Mouse (Mus musculus): Measurements from ENCODE around the gene Kbtbd13. TPM values are rescaled to one million over a fixed set of nuclear protein-coding genes. Genes with fewer than 3 reads are reported as not detected.

Kbtbd13 gene
- 1.9 and 7.6 TPM in 2 replicates for polyA plus RNA-seq (2012; rRNA removed; ENCODE audit: low replicate concordance)

GRCm38 (mm10) chr9:65391613-65391964, at the start of gene Kbtbd13:
Gene Kbtbd13, minus strand, starts transcription at chr9:65391652.

GRCm38 (mm10) chr9:65435671-65436301, 44.3 kb upstream of the Kbtbd13 start, which contains the start of gene Mtfmt:
Gene Mtfmt, plus strand, starts transcription at chr9:65435782.

GRCm38 (mm10) chr9:65422760-65423501, 31.5 kb upstream of the Kbtbd13 start, which contains the start of gene Slc51b:
Gene Slc51b, minus strand, starts transcription at chr9:65422955.

GRCm38 (mm10) chr9:65398279-65398678, 6.8 kb upstream of the Kbtbd13 start, which contains the start of gene Rasl12:
Gene Rasl12, plus strand, starts transcription at chr9:65398506.

GRCm38 (mm10) chr9:65360641-65361448, 30.6 kb downstream of the Kbtbd13 start, which contains the start of gene Ubap1l:
Gene Ubap1l, plus strand, starts transcription at chr9:65361041.

GRCm38 (mm10) chr9:65345854-65346475, 45.5 kb downstream of the Kbtbd13 start, which contains the start of gene Pdcd7:
Gene Pdcd7, plus strand, starts transcription at chr9:65346104.

Other genes starting within 250 kb of the Kbtbd13 start
- 12.2 and 17.1 TPM in 2 replicates for gene Parp16, start 196.3 kb downstream of the Kbtbd13 start, polyA plus RNA-seq (2012; rRNA removed; ENCODE audit: low replicate concordance)
- 4.0 and 13.6 TPM in 2 replicates for gene Cilp, start 126.5 kb downstream of the Kbtbd13 start, polyA plus RNA-seq (2012; rRNA removed; ENCODE audit: low replicate concordance)
- gene Clpx, start 97.4 kb downstream of the Kbtbd13 start, polyA plus RNA-seq (2012; rRNA removed; ENCODE audit: low replicate concordance), result 13.6 and 14.2 TPM in 2 replicates
- gene Pdcd7, start 45.5 kb downstream of the Kbtbd13 start, polyA plus RNA-seq (2012; rRNA removed; ENCODE audit: low replicate concordance), result 9.5 and 16.5 TPM in 2 replicates
- 0.23 and 0.51 TPM in 2 replicates for gene Ubap1l, start 30.6 kb downstream of the Kbtbd13 start, polyA plus RNA-seq (2012; rRNA removed; ENCODE audit: low replicate concordance)
- 53.4 and 69.3 TPM in 2 replicates for gene Rasl12, start 6.9 kb upstream of the Kbtbd13 start, polyA plus RNA-seq (2012; rRNA removed; ENCODE audit: low replicate concordance)
- not detected in 2 replicates for gene Slc51b, start 31.3 kb upstream of the Kbtbd13 start, polyA plus RNA-seq (2012; rRNA removed; ENCODE audit: low replicate concordance)
- gene Mtfmt, start 44.1 kb upstream of the Kbtbd13 start, polyA plus RNA-seq (2012; rRNA removed; ENCODE audit: low replicate concordance), result 9.0 and 11.5 TPM in 2 replicates
- gene Spg21, start 69.3 kb upstream of the Kbtbd13 start, polyA plus RNA-seq (2012; rRNA removed; ENCODE audit: low replicate concordance), result 28.0 and 46.4 TPM in 2 replicates
- gene Ankdd1a, start 128.5 kb upstream of the Kbtbd13 start, polyA plus RNA-seq (2012; rRNA removed; ENCODE audit: low replicate concordance), result 0.65 and 0.81 TPM in 2 replicates
- 46.0 and 49.8 TPM in 2 replicates for gene Plekho2, start 188.4 kb upstream of the Kbtbd13 start, polyA plus RNA-seq (2012; rRNA removed; ENCODE audit: low replicate concordance)
- 0.62 and 1.9 TPM in 2 replicates for gene Pif1, start 195.5 kb upstream of the Kbtbd13 start, polyA plus RNA-seq (2012; rRNA removed; ENCODE audit: low replicate concordance)
- gene Rbpms2, start 238.0 kb upstream of the Kbtbd13 start, polyA plus RNA-seq (2012; rRNA removed; ENCODE audit: low replicate concordance), result 63.4 and 76.0 TPM in 2 replicates